In genomic region chr3:57472407-57472806, GRCm38 (mm10) we compare ENCODE assay signal across 9 mouse cellular contexts. TPM values are rescaled to one million over a fixed set of nuclear protein-coding genes. Genes with fewer than 3 reads are reported as not detected.
DNase-seq lines count a peak whose midpoint lies in the region; ATAC-seq and TF ChIP-seq lines count a peak whose summit lies in the region.
"Had no signal": no experiment of that assay in that cellular context is flagged by ENCODE, and none has a peak within 500 bp of the region (broad histone marks: within the 10 kb centered on the region; RNA-seq: fewer than 3 reads in every experiment).

No protein-coding gene starts in this region.

- H3K36me3 ChIP-seq in heart, adult 2 months (ENCODE audit: control insufficient read depth, insufficient read depth, low read length): peaks cover 17% of the 10 kb centered on the region
- no peaks in the 10 kb centered on the region for H3K36me3 ChIP-seq in hindbrain, embryonic 14.5 days (replicated peaks; ENCODE audit: control insufficient read depth, insufficient read depth)
- peaks cover 12% of the 10 kb centered on the region for H3K36me3 ChIP-seq in midbrain, embryonic 10.5 days

- no peak for TF ChIP-seq POLR2A in heart, adult 2 months (IDR thresholded peaks at IDR 0.05; ENCODE audit: insufficient read depth, low read depth, low read length)

- 54% methylated on average over 4 of the region's 4 CpGs for WGBS in heart, adult 2 months
- WGBS in hindbrain, embryonic 14.5 days: 32% methylated on average over 4 of the region's 4 CpGs
- 38% methylated on average over 4 of the region's 4 CpGs for WGBS in midbrain, embryonic 10.5 days

- no peaks in the 10 kb centered on the region for H3K27me3 ChIP-seq in heart, adult 2 months (ENCODE audit: control insufficient read depth, insufficient read depth, low read length)
- H3K27me3 ChIP-seq in hindbrain, embryonic 14.5 days (ENCODE audit: control insufficient read depth, insufficient read depth, low read length): no peaks in the 10 kb centered on the region
- no peaks in the 10 kb centered on the region for H3K27me3 ChIP-seq in midbrain, embryonic 10.5 days (ENCODE audit: low read depth, poor library complexity, severe bottlenecking)

- H3K4me3 ChIP-seq in heart, adult 2 months: no peak overlapping the region
- no peak overlapping the region for H3K4me3 ChIP-seq in hindbrain, embryonic 14.5 days (replicated peaks; ENCODE audit: low read length)
- H3K4me3 ChIP-seq in midbrain, embryonic 10.5 days: no peak overlapping the region

- no peak overlapping the region for H3K4me2 ChIP-seq in hindbrain, embryonic 14.5 days (replicated peaks)

- no peak overlapping the region for H3K9ac ChIP-seq in heart, adult 2 months (ENCODE audit: low read depth, low read length)
- H3K9ac ChIP-seq in hindbrain, embryonic 14.5 days: no peak overlapping the region

- no peaks in the 10 kb centered on the region for H3K9me3 ChIP-seq in hindbrain, embryonic 14.5 days (ENCODE audit: control insufficient read depth, low read length)
- H3K9me3 ChIP-seq in midbrain, embryonic 10.5 days (replicated peaks): no peaks in the 10 kb centered on the region

- intact Hi-C loops in heart, adult 2 months (cut with DNase I): no loop called here

- peak; percentile 76 for DNase-seq in heart, adult 11 months
- no peak for DNase-seq in heart, adult 2 months
- peak; percentile 89 for DNase-seq in embryo, embryonic 10 days (ENCODE audit: low spot score)
- no peak for DNase-seq in hindbrain, embryonic 14.5 days (ENCODE audit: low spot score)
- peak; percentile 76 for DNase-seq in midbrain, embryonic 10.5 days (ENCODE audit: low spot score)
- DNase-seq in frontal cortex, adult 2 months (ENCODE audit: extremely low spot score in 1 of 2, low spot score in 1 of 2): no peak
- no peak for DNase-seq in frontal cortex, postnatal 10 days (ENCODE audit: low spot score in 2 of 2)
- no peak for DNase-seq in spleen, adult 12 weeks (ENCODE audit: low spot score)
- DNase-seq: B cell, adult 2 months had no signal

- peaks cover 3% of the 10 kb centered on the region for H3K79me2 ChIP-seq in heart, adult 2 months (replicated peaks; ENCODE audit: control insufficient read depth, insufficient read depth, low read length)

- no peak for TF ChIP-seq EP300 in heart, adult 2 months (IDR thresholded peaks at IDR 0.05; ENCODE audit: insufficient read depth, low read depth, low read length)

- no peak overlapping the region for H3K27ac ChIP-seq in heart, adult 2 months
- no peak overlapping the region for H3K27ac ChIP-seq in hindbrain, embryonic 14.5 days
- peak overlapping the region; percentile 81 for H3K27ac ChIP-seq in midbrain, embryonic 10.5 days (replicated peaks)

- no peak for TF ChIP-seq CTCF in heart, adult 2 months (IDR thresholded peaks at IDR 0.05)

- peaks cover 10% of the 10 kb centered on the region for H3K4me1 ChIP-seq in heart, adult 2 months (ENCODE audit: control insufficient read depth, insufficient read depth, low read length)
- H3K4me1 ChIP-seq in hindbrain, embryonic 14.5 days (replicated peaks; ENCODE audit: control insufficient read depth, insufficient read depth, low read length): peaks cover 16% of the 10 kb centered on the region
- H3K4me1 ChIP-seq in midbrain, embryonic 10.5 days: peaks cover 45% of the 10 kb centered on the region

- peak; percentile 62; the same call in 1 of the 2 replicates for ATAC-seq in hindbrain, embryonic 14.5 days (ENCODE audit: low FRiP score)

RNA-seq across cellular contexts. Expression of gene Tm4sf4, which starts 47.3 kb away (rescaled TPM):
- total RNA-seq in heart, adult 2 months (2021): under 1 TPM; 0.14 to 0.16 TPM
- 0.14 and 0.23 TPM in 2 replicates for polyA plus RNA-seq in heart, adult 2 months (2012; rRNA removed)
- 0.18 and 0.76 TPM in 2 replicates for polyA plus RNA-seq in hindbrain, embryonic 14.5 days (2014; fragmentation: Nextera tagmentation; extraction: Ambion mirVana)
- not detected in 2 replicates for polyA plus RNA-seq in midbrain, embryonic 10.5 days (2016; fragmentation: Nextera tagmentation; extraction: Ambion mirVana)
- not detected in 2 replicates for polyA plus RNA-seq in frontal cortex, adult 2 months (2012; rRNA removed)

Comparison
In these comparisons a context has a peak if more than half of its experiments do, and no peak if none do; other contexts are left out.
1. DNase-seq: peak in heart, adult 11 months (single experiment), embryo, embryonic 10 days (single experiment) and midbrain, embryonic 10.5 days (single experiment); none in heart, adult 2 months (0 of 2), hindbrain, embryonic 14.5 days (single experiment), frontal cortex, adult 2 months (0 of 2), frontal cortex, postnatal 10 days (0 of 2) and spleen, adult 12 weeks (single experiment).